Mouse (Mus musculus) liver, adult 2 months (tissue): ENCODE results near the gene Fgd3. TPM values are rescaled to one million over a fixed set of nuclear protein-coding genes. Genes with fewer than 3 reads are reported as not detected.

Experiments
- DNase-seq: peaks from one replicate; pipeline ENCODE4 v3.0.0-alpha.2; 2011; ENCODE audit warnings: low read depth, low spot score; ENCODE audit errors: extremely low read depth
- H3K27ac ChIP-seq: fragments of 200-500 bp; replicated peaks from 2 replicates; pipeline ENCODE4 v1.5.1; 2012; ENCODE audit warnings: low read depth, mild to moderate bottlenecking, control low read depth, inconsistent platforms, low read length; ENCODE audit not compliant: insufficient read depth
- H3K27me3 ChIP-seq: fragments of 200-500 bp; 2 replicates; pipeline ENCODE4 v1.6.1; 2012; ENCODE audit warnings: mild to moderate bottlenecking, moderate library complexity, low read length, inconsistent platforms; ENCODE audit not compliant: control insufficient read depth, insufficient read depth
- H3K36me3 ChIP-seq: fragments of 200-500 bp; 2 replicates; pipeline ENCODE4 v1.6.1; 2012; ENCODE audit warnings: low read length, inconsistent platforms; ENCODE audit not compliant: control insufficient read depth, insufficient read depth
- H3K4me1 ChIP-seq: fragments of 200-500 bp; 2 replicates; pipeline ENCODE4 v1.6.1; 2011; ENCODE audit warnings: low read length; ENCODE audit not compliant: control insufficient read depth, insufficient read depth
- H3K4me3 ChIP-seq: fragments of 200-500 bp; 2 replicates; pipeline ENCODE4 v1.5.1; 2011; ENCODE audit warnings: low read depth, mild to moderate bottlenecking, control low read depth, low read length, moderate library complexity; ENCODE audit not compliant: insufficient read depth
- H3K79me2 ChIP-seq: fragments of 200-500 bp; 2 replicates; pipeline ENCODE4 v1.6.1; 2012; ENCODE audit warnings: inconsistent platforms, mild to moderate bottlenecking, low read length, moderate library complexity; ENCODE audit not compliant: control insufficient read depth, insufficient read depth
- H3K9ac ChIP-seq: fragments of 200-500 bp; 2 replicates; pipeline ENCODE4 v1.6.1; 2012; ENCODE audit warnings: low read depth, mild to moderate bottlenecking, control low read depth, inconsistent platforms, low read length
- CTCF ChIP-seq: fragments of 200-500 bp; IDR thresholded peaks from 2 replicates; pipeline ENCODE4 v1.5.1; 2011; ENCODE audit warnings: low read depth, low read length, control low read depth
- POLR2A ChIP-seq: fragments of 200-500 bp; IDR thresholded peaks from 2 replicates; pipeline ENCODE4 v1.6.1; 2011; ENCODE audit warnings: low read length, control low read depth; ENCODE audit not compliant: insufficient read depth; ENCODE audit errors: extremely low read depth
- WGBS: fragments of 180-500 bp; shearing (Covaris S2); methylation state at CpG from one replicate; pipeline ENCODE4 v1.1.7; 2018; 5-methylcytosine and 5-hydroxymethylcytosine counted together
- polyA plus RNA-seq: library from polyadenylated mRNA; depleted of rRNA; stranded (reverse); fragments of >200 nt; gene quantifications from 2 replicates; pipeline ENCODE4 v1.2.3, GENCODE M21; 2012
- total RNA-seq: library from RNA; depleted of rRNA; stranded (reverse); fragments of >200 nt; gene quantifications from 2 replicates; pipeline ENCODE4 v1.2.3, GENCODE M21; 2014

The Fgd3 gene
- total and polyA plus RNA-seq, 2 experiments, result 0.51 to 0.65 TPM

DNA sequence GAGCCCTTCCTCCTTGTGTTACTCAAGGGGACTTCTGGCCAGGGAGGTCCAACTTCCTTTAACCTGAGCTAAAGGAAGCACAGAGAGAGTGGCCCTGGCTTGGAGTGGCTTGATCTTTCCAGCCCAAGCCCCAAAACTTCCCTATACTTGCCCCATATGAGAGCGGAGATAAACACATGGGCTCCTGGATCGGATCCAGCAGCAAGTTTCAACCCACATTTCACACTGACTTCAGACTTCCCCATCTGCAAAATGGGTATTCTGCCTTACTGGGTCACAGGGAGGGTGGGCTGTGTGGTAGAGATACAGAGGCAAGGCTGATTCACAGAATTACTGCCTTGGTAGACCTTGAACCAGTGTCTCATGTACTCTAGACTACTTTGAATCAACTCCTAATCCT, 76.6 kb downstream of the Fgd3 start:
- Histone ChIP-seq H3K4me1 (peaks cover 5% of the 10 kb centered on the region; the same call in 1 of the 2 replicates), H3K36me3 (no peaks in the 10 kb centered on the region), H3K79me2 (no peaks in the 10 kb centered on the region), H3K27me3 (no peaks in the 10 kb centered on the region), H3K9ac (no peak overlapping the region), H3K4me3 (no peak overlapping the region), H3K27ac (no peak overlapping the region)
- DNase-seq, result no peak
- TF ChIP-seq CTCF, result no peak
- 100% methylated on average over 2 of the region's 2 CpGs for WGBS

DNA sequence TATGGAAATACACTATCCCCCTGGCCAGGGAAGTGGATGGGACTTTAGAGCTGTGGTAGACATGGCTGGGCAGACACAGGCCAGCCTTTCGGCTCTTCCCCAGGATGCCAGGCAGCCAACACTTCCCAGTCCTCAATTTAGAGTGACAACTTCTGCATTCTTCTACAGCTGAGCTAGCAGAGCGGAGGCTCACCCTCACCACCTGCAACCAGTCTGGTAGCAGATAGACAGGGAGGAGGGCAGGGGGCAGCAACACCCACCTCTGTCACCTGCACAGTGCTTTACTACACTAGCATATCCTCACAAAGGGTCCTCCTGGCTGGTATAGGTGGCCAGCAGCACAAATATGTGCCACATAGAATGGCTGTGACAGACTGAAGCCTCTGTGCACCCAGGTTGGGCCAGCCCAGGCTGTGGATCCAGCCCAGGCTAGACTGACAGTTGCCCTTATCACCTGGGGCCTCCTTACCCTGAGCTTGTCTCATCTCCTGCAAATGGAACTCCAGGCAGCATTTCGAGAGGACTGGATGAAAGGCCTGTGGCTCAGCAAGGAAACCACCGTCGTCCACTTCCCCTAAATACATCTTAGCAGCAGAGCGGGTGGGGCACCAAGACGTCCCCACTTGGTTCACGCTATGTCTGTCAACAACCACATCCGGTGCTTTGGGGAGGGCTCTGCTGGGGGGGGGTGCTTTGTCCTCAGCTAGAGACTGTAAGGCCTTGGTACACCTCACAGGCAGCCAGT, 77.6 kb downstream of the Fgd3 start:
- WGBS, result 82% methylated on average over 9 of the region's 9 CpGs
- Histone ChIP-seq H3K9ac (no peak overlapping the region), H3K79me2 (no peaks in the 10 kb centered on the region), H3K4me1 (0 out of 2 replicates have a peak, but pooled peaks cover 3% of the 10 kb centered on the region), H3K27me3 (no peaks in the 10 kb centered on the region), H3K4me3 (no peak overlapping the region), H3K27ac (no peak overlapping the region; the same call in 1 of the 2 replicates), H3K36me3 (no peaks in the 10 kb centered on the region)
- DNase-seq, result peak; percentile 19
- no peak for TF ChIP-seq POLR2A
- no peak for TF ChIP-seq CTCF

DNA sequence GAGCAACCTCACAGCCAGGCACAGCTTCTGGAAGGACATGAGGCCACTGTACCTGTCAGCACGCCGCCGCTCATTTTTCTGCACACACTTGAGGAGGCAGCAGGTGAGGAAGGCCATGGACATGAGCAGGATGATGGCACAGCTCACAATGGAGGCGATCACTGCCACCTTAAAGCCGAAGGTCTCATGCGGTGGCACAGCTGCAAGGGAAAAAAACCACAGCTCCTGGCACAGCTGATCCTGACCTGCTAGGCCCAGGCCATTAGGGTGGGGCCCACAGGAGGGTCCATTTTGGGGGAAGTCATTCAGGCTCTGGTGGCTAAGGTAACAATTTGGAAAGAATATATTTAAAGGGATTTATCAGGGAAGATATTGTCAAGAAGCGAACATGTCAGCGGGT, 81.4 kb downstream of the Fgd3 start:
- no peaks in the 10 kb centered on the region for H3K79me2 ChIP-seq
- DNase-seq, result no peak
- no peak overlapping the region for H3K9ac ChIP-seq
- no peak for TF ChIP-seq POLR2A
- TF ChIP-seq CTCF, result no peak
- no peak overlapping the region for H3K4me3 ChIP-seq
- no peaks in the 10 kb centered on the region for H3K4me1 ChIP-seq
- H3K27me3 ChIP-seq, result no peaks in the 10 kb centered on the region
- H3K36me3 ChIP-seq, result no peaks in the 10 kb centered on the region
- no peak overlapping the region for H3K27ac ChIP-seq
- 94% methylated on average over 8 of the region's 8 CpGs for WGBS

DNA sequence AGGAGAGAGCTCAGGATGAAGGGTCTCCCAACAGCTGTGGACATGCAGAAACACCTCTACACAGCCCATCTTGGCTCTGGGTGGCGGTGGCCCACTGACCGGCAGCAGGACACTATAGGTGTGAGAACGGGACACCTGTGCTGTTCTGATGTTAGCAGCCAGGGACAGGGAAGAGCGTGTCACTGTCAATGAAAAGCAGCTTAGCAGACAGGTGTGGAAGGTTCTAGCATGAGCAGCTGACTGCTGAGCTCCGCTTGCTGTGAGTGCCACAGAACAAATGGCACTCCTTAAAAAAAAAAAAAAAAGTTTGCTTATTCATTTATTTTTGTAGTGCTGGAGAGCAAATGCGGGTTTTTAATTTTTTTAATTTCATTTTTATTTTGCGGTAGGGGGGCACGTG, 82.5 kb downstream of the Fgd3 start:
- WGBS, result 91% methylated on average over 8 of the region's 8 CpGs
- no peaks in the 10 kb centered on the region for H3K36me3 ChIP-seq
- DNase-seq, result no peak
- no peaks in the 10 kb centered on the region for H3K79me2 ChIP-seq
- H3K9ac ChIP-seq, result no peak overlapping the region
- no peak overlapping the region for H3K27ac ChIP-seq
- H3K4me1 ChIP-seq, result no peaks in the 10 kb centered on the region
- H3K27me3 ChIP-seq, result no peaks in the 10 kb centered on the region
- TF ChIP-seq POLR2A, result no peak
- no peak for TF ChIP-seq CTCF
- H3K4me3 ChIP-seq, result no peak overlapping the region

DNA sequence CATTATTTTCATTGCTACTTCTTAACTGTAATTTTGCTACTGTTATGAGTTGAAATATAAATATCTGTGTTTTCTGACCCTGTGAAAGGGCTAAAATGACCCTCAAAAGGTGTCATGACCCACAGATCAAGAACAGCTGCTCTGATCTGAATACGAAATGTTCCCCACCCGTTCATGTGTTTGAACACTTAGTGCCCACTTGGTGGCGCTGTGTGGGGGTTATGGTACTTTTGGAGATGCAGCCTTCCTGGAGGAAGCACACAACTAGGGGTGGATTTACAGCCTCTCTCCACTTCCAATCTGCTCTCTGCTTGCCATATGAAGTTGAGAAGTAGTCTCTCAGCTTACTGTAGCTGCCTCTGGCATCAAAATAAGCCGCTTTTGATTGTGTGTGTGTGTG, 85.4 kb downstream of the Fgd3 start:
- H3K27me3 ChIP-seq, result no peaks in the 10 kb centered on the region

DNA sequence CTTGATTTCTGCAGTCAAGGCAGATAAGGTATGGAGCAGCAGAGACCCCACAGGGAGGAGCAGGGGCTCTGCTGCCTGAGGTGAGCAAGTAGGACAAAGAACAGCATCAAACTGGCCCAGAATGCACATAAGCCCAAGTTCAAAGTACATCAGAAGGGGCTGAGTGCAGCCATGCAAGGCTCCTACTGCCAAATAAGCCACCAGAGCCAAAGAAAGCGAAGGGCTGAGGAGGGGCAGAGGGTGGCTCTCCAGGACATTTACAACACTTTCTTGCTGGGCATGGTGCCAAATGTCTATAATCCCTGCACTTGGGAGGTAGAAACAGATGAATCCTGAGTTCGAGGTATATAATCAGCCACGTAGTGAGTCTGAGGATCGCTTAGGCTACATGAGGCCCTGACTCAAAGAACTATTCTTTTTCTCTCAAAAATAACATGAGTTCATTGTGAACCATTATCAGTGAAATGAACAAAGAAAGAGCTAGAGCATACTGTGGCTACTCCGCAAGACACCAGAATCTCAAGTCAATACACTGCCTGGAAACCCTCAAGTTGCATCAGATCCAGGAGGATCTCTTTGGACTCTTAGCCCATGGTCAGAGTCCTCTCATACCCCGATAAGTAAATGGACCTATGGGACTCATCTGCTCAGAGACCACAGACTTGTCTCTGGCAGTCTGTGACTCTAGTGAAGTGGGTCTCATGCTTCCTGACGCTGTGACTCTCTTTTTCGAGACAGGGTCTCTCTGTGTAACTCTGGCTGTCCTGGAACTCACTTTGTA, 86.1 kb downstream of the Fgd3 start:
- 95% methylated on average over 8 of the region's 8 CpGs for WGBS
- Histone ChIP-seq H3K4me1 (no peaks in the 10 kb centered on the region), H3K4me3 (no peak overlapping the region), H3K9ac (no peak overlapping the region), H3K27ac (no peak overlapping the region), H3K36me3 (no peaks in the 10 kb centered on the region), H3K27me3 (no peaks in the 10 kb centered on the region), H3K79me2 (no peaks in the 10 kb centered on the region)
- DNase-seq, result no peak
- no peak for TF ChIP-seq CTCF
- no peak for TF ChIP-seq POLR2A

More for the DNA sequence above, 85.4 kb downstream of the Fgd3 start:
- TF ChIP-seq CTCF (no peak), POLR2A (no peak)
- no peaks in the 10 kb centered on the region for H3K36me3 ChIP-seq
- H3K9ac ChIP-seq, result no peak overlapping the region
- no peaks in the 10 kb centered on the region for H3K79me2 ChIP-seq
- H3K27ac ChIP-seq, result no peak overlapping the region
- WGBS, result 96% methylated on average over 4 of the region's 4 CpGs
- no peak for DNase-seq
- no peak overlapping the region for H3K4me3 ChIP-seq
- H3K4me1 ChIP-seq, result no peaks in the 10 kb centered on the region
